10 mouse cellular contexts compared by ENCODE assay signal in genomic region chr17:25809606-25810340, GRCm38 (mm10). TPM values are rescaled to one million over a fixed set of nuclear protein-coding genes. Genes with fewer than 3 reads are reported as not detected.
DNase-seq lines count a peak whose midpoint lies in the region; ATAC-seq and TF ChIP-seq lines count a peak whose summit lies in the region.
"Had no signal": no experiment of that assay in that cellular context is flagged by ENCODE, and none has a peak within 500 bp of the region (broad histone marks: within the 10 kb centered on the region; RNA-seq: fewer than 3 reads in every experiment).

No protein-coding gene starts in this region.

- H3K4me3 ChIP-seq in heart, embryonic 12.5 days: peak overlapping the region; percentile 69
- 0 out of 2 replicates have a peak overlapping the region, but pooled peaks have one; percentile 2 for H3K4me3 ChIP-seq in thymus, adult 2 months (ENCODE audit: control insufficient read depth, insufficient read depth, low read length)
- peak overlapping the region; percentile 93 for H3K4me3 ChIP-seq in hindbrain, embryonic 15.5 days
- H3K4me3 ChIP-seq in midbrain, postnatal 0 days (ENCODE audit: low read depth, low read length): peak overlapping the region; percentile 89

- intact Hi-C loops in heart, postnatal 36 days (cut with DNase I): no loop called here

- TF ChIP-seq POLR2A in thymus, adult 2 months (IDR thresholded peaks at IDR 0.05; ENCODE audit: control insufficient read depth, extremely low read depth, insufficient read depth, low read length, poor library complexity): no peak

- no peaks in the 10 kb centered on the region for H3K9me3 ChIP-seq in heart, embryonic 12.5 days (replicated peaks)
- no peaks in the 10 kb centered on the region for H3K9me3 ChIP-seq in hindbrain, embryonic 15.5 days
- H3K9me3 ChIP-seq in midbrain, postnatal 0 days (ENCODE audit: low read length): no peaks in the 10 kb centered on the region

- no peak overlapping the region for H3K27ac ChIP-seq in heart, embryonic 12.5 days (ENCODE audit: poor library complexity, severe bottlenecking)
- no peak overlapping the region for H3K27ac ChIP-seq in thymus, adult 2 months (ENCODE audit: control insufficient read depth, insufficient read depth, low read length)
- peak overlapping the region; percentile 99 for H3K27ac ChIP-seq in hindbrain, embryonic 15.5 days (replicated peaks)
- H3K27ac ChIP-seq in midbrain, postnatal 0 days (ENCODE audit: low read depth, low read length): peak overlapping the region; percentile 98

- 11% methylated on average over 25 of the region's 25 CpGs for WGBS in heart, embryonic 12.5 days
- 18% methylated on average over 25 of the region's 25 CpGs for WGBS in thymus, adult 2 months
- whole genome bisulfite sequencing in hindbrain, embryonic 15.5 days: 5% methylated on average over 25 of the region's 25 CpGs
- WGBS in midbrain, postnatal 0 days: 5% methylated on average over 24 of the region's 25 CpGs

- H3K4me2 ChIP-seq in heart, embryonic 12.5 days: peak overlapping the region; percentile 96
- peak overlapping the region; percentile 97 for H3K4me2 ChIP-seq in hindbrain, embryonic 15.5 days
- peak overlapping the region; percentile 96 for H3K4me2 ChIP-seq in midbrain, postnatal 0 days (ENCODE audit: low read depth, low read length, poor library complexity, severe bottlenecking)

- DNase-seq in heart, postnatal 36 days: no peak
- DNase-seq in thymus, adult 2 months: no peak
- no peak for DNase-seq in thymus, postnatal 4 days
- DNase-seq in midbrain, postnatal 0 days (ENCODE audit: low spot score): peak; percentile 62
- DNase-seq in B cell, adult 2 months: no peak
- DNase-seq in spleen, adult 12 weeks (ENCODE audit: low spot score): no peak

- H3K9ac ChIP-seq in heart, embryonic 12.5 days: peak overlapping the region; percentile 74
- peak overlapping the region; percentile 99 for H3K9ac ChIP-seq in hindbrain, embryonic 15.5 days
- peak overlapping the region; percentile 97 for H3K9ac ChIP-seq in midbrain, postnatal 0 days (replicated peaks; ENCODE audit: low read length, poor library complexity, severe bottlenecking)

- H3K36me3 ChIP-seq in heart, embryonic 12.5 days: no peaks in the 10 kb centered on the region
- no peaks in the 10 kb centered on the region for H3K36me3 ChIP-seq in thymus, adult 2 months (ENCODE audit: control insufficient read depth, insufficient read depth, low read length)
- no peaks in the 10 kb centered on the region for H3K36me3 ChIP-seq in hindbrain, embryonic 15.5 days
- H3K36me3 ChIP-seq in midbrain, postnatal 0 days (ENCODE audit: insufficient read depth, low read length): no peaks in the 10 kb centered on the region
- H3K36me3 ChIP-seq: G1E had no signal

- TF ChIP-seq CTCF in thymus, adult 2 months (IDR thresholded peaks at IDR 0.05; ENCODE audit: borderline replicate concordance, control insufficient read depth, extremely low read depth, insufficient read depth, low read length, poor library complexity): no peak
- 0 out of 2 replicates have a peak, but pooled peaks have one; percentile 17 for TF ChIP-seq CTCF in midbrain, postnatal 0 days (IDR thresholded peaks at IDR 0.05)

- peak; percentile 46; the same call in 1 of the 2 replicates for ATAC-seq in heart, embryonic 12.5 days (ENCODE audit: insufficient number of reproducible peaks, low FRiP score)
- peak; percentile 46 for ATAC-seq in hindbrain, embryonic 15.5 days (ENCODE audit: low FRiP score, low read depth)
- ATAC-seq in midbrain, postnatal 0 days (ENCODE audit: low FRiP score): peak; percentile 38

- peaks cover 73% of the 10 kb centered on the region for H3K27me3 ChIP-seq in heart, embryonic 12.5 days (replicated peaks)
- H3K27me3 ChIP-seq in thymus, adult 2 months (ENCODE audit: control insufficient read depth, insufficient read depth, low read length): peaks cover 14% of the 10 kb centered on the region; the same call in 1 of the 2 replicates
- H3K27me3 ChIP-seq in hindbrain, embryonic 15.5 days: no peaks in the 10 kb centered on the region
- no peaks in the 10 kb centered on the region for H3K27me3 ChIP-seq in midbrain, postnatal 0 days (ENCODE audit: insufficient read depth, low read length)

- H3K4me1 ChIP-seq in heart, embryonic 12.5 days (replicated peaks): peaks cover 12% of the 10 kb centered on the region
- H3K4me1 ChIP-seq in thymus, adult 2 months (replicated peaks; ENCODE audit: control insufficient read depth, insufficient read depth, low read length): no peaks in the 10 kb centered on the region
- H3K4me1 ChIP-seq in hindbrain, embryonic 15.5 days (replicated peaks): peaks cover 49% of the 10 kb centered on the region
- peaks cover 18% of the 10 kb centered on the region for H3K4me1 ChIP-seq in midbrain, postnatal 0 days (ENCODE audit: insufficient read depth, low read length)

RNA-seq across cellular contexts. Expression of gene Fbxl16, which starts 0.9 kb away (rescaled TPM):
- 1.4 and 1.6 TPM in 2 replicates for polyA plus RNA-seq in heart, embryonic 12.5 days (2016; fragmentation: Nextera tagmentation; extraction: Ambion mirVana)
- 1 to 10 TPM; 1.2 to 1.5 TPM for total RNA-seq in heart, postnatal 36 days (2021)
- 0.59 and 0.61 TPM in 2 replicates for polyA plus RNA-seq in thymus, adult 2 months (2012; rRNA removed)
- polyA plus RNA-seq in hindbrain, embryonic 15.5 days (2015; fragmentation: Nextera tagmentation; extraction: Ambion mirVana): 38.2 and 45.0 TPM in 2 replicates
- 140 and 154 TPM in 2 replicates for total RNA-seq in midbrain, postnatal 0 days (2014; rRNA removed)
- 43.1 and 51.7 TPM in 2 replicates for polyA plus RNA-seq in midbrain, postnatal 0 days (2015; fragmentation: Nextera tagmentation; extraction: Ambion mirVana)

RNA-seq across cellular contexts. Expression of gene Metrn, which starts 12.8 kb away (rescaled TPM):
- polyA plus RNA-seq in heart, embryonic 12.5 days (2016; fragmentation: Nextera tagmentation; extraction: Ambion mirVana): 28.9 and 30.9 TPM in 2 replicates
- 10 to 100 TPM; 64.3 to 72.0 TPM for total RNA-seq in heart, postnatal 36 days (2021)
- 171 and 243 TPM in 2 replicates for polyA plus RNA-seq in thymus, adult 2 months (2012; rRNA removed)
- 67.2 and 82.2 TPM in 2 replicates for polyA plus RNA-seq in hindbrain, embryonic 15.5 days (2015; fragmentation: Nextera tagmentation; extraction: Ambion mirVana)
- total RNA-seq in midbrain, postnatal 0 days (2014; rRNA removed): 155 and 236 TPM in 2 replicates
- polyA plus RNA-seq in midbrain, postnatal 0 days (2015; fragmentation: Nextera tagmentation; extraction: Ambion mirVana): 50.0 and 54.3 TPM in 2 replicates

RNA-seq across cellular contexts. Expression of gene Wdr24, which starts 13.7 kb away (rescaled TPM):
- 15.5 and 17.0 TPM in 2 replicates for polyA plus RNA-seq in heart, embryonic 12.5 days (2016; fragmentation: Nextera tagmentation; extraction: Ambion mirVana)
- 10 to 100 TPM; 10.5 to 11.4 TPM for total RNA-seq in heart, postnatal 36 days (2021)
- 86.3 and 89.1 TPM in 2 replicates for polyA plus RNA-seq in thymus, adult 2 months (2012; rRNA removed)
- 27.3 and 28.2 TPM in 2 replicates for polyA plus RNA-seq in hindbrain, embryonic 15.5 days (2015; fragmentation: Nextera tagmentation; extraction: Ambion mirVana)
- total RNA-seq in midbrain, postnatal 0 days (2014; rRNA removed): 33.4 and 37.6 TPM in 2 replicates
- polyA plus RNA-seq in midbrain, postnatal 0 days (2015; fragmentation: Nextera tagmentation; extraction: Ambion mirVana): 24.7 and 27.3 TPM in 2 replicates

RNA-seq across cellular contexts. Expression of gene AC134908.4, which starts 14.3 kb away (rescaled TPM):
- polyA plus RNA-seq in heart, embryonic 12.5 days (2016; fragmentation: Nextera tagmentation; extraction: Ambion mirVana): 0.32 and 0.61 TPM in 2 replicates
- under 1 TPM in 1 of 2 experiments, not detected in 1; 0.46 TPM for total RNA-seq in heart, postnatal 36 days (2021)
- 1.1 TPM in 1 of 2 replicates, not detected in the other for polyA plus RNA-seq in thymus, adult 2 months (2012; rRNA removed)
- 2.0 TPM in 1 of 2 replicates, not detected in the other for polyA plus RNA-seq in hindbrain, embryonic 15.5 days (2015; fragmentation: Nextera tagmentation; extraction: Ambion mirVana)
- not detected in 2 replicates for total RNA-seq in midbrain, postnatal 0 days (2014; rRNA removed)
- 0.89 TPM in 1 of 2 replicates, not detected in the other for polyA plus RNA-seq in midbrain, postnatal 0 days (2015; fragmentation: Nextera tagmentation; extraction: Ambion mirVana)
- total RNA-seq: G1E; layer of hippocampus, postnatal 10 days had no signal
- polyA plus RNA-seq: G1E had no signal

RNA-seq across cellular contexts. Expression of gene Fam173a, which starts 17.1 kb away (rescaled TPM):
- 67.3 and 68.2 TPM in 2 replicates for polyA plus RNA-seq in heart, embryonic 12.5 days (2016; fragmentation: Nextera tagmentation; extraction: Ambion mirVana)
- 10 to 100 TPM; 39.2 to 39.7 TPM for total RNA-seq in heart, postnatal 36 days (2021)
- polyA plus RNA-seq in thymus, adult 2 months (2012; rRNA removed): 141 and 162 TPM in 2 replicates
- polyA plus RNA-seq in hindbrain, embryonic 15.5 days (2015; fragmentation: Nextera tagmentation; extraction: Ambion mirVana): 90.1 and 95.7 TPM in 2 replicates
- total RNA-seq in midbrain, postnatal 0 days (2014; rRNA removed): 65.8 and 74.2 TPM in 2 replicates
- polyA plus RNA-seq in midbrain, postnatal 0 days (2015; fragmentation: Nextera tagmentation; extraction: Ambion mirVana): 106 and 116 TPM in 2 replicates

Comparison
In these comparisons a context has a peak if more than half of its experiments do, and no peak if none do; other contexts are left out.
1. H3K27ac ChIP-seq: peak in hindbrain, embryonic 15.5 days (single experiment) and midbrain, postnatal 0 days (single experiment); none in heart, embryonic 12.5 days (single experiment) and thymus, adult 2 months (single experiment).
2. H3K4me3 ChIP-seq: peak in every context shown above with its lines; median percentile 93 in hindbrain, embryonic 15.5 days; 89 in midbrain, postnatal 0 days; 69 in heart, embryonic 12.5 days; 2 in thymus, adult 2 months.
3. RNA of gene Fbxl16, which starts 0.9 kb away (polyA plus RNA-seq): 43.1 to 51.7 TPM in midbrain, postnatal 0 days and 38.2 to 45.0 TPM in hindbrain, embryonic 15.5 days; 1.4 to 1.6 TPM in heart, embryonic 12.5 days and 0.59 to 0.61 TPM in thymus, adult 2 months; every median in the first group is over 10 times any median in the second.
4. Peak in every context shown above with its lines, with median percentiles within 50 percentile points of each other: ATAC-seq, H3K4me2 ChIP-seq and H3K9ac ChIP-seq.